Mouse (Mus musculus) kidney, adult 18-20 months (tissue): ENCODE measurements around the gene Prkca.

Source experiments
- DNase-seq: peaks from one replicate; pipeline ENCODE4 v3.0.0; 2021

Gene Prkca

DNA sequence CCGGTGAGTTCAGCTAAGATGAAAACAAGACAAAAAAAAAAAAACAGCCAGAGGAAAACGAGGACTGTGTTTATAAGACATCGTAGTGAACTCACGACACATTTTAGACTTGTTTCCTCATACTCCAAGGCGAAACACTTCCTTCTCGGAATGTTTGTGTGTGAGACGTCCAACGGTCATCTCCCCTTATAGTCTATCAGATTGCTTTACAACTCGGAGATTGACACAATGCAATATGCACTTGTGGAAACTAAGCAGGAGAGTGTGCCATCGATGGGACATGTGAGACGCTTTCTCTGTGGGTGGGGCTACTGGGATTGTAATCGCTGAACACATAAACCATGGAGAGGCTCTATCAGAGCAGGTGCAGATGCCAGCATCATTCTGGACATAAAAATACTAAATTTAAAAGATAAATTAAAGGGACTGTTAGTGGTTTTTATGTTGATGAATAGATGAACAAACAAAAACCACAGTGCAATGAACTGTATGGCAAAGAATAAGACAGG is 49.4 kb downstream of the Prkca start:
- no peak for DNase-seq

DNA sequence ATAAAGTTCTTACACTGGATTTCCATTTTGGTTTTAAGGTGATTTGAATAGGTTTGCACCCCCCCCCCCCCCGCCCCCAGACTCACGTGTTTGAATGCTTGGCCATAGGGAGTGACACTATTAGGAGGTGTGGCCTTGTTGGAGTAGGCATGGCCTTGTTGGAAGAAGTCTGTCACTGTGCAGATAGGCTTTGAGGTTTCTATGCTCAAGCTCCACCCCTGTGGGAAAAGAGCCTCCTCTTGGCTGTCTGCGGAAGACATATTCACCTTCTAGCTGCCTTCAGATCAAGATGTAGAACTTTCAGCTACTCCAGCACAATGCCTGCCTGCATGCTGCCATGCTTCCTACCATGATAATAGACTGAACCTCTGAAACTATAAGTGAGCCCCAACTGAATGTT is 49.9 kb downstream of the Prkca start:
- no peak for DNase-seq

DNA sequence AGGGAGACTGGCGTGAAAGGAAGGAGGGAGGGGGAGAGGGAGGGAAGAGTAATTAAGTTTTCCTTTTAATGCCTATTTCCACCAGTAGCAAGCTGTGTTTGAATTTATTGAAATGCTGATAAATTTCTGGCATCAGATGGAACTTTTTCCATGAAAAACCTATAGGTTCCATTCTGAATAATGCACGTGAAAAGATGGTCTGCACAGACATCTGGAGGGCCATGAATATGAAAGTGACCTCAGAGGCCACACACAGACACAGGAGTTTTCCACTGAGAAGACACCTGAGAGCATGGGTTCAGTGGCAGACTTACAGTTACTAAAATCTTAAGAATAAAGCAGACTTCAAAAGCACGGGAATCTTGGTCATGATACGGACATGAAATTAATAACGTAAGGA is 54.5 kb downstream of the Prkca start:
- DNase-seq, result no peak

DNA sequence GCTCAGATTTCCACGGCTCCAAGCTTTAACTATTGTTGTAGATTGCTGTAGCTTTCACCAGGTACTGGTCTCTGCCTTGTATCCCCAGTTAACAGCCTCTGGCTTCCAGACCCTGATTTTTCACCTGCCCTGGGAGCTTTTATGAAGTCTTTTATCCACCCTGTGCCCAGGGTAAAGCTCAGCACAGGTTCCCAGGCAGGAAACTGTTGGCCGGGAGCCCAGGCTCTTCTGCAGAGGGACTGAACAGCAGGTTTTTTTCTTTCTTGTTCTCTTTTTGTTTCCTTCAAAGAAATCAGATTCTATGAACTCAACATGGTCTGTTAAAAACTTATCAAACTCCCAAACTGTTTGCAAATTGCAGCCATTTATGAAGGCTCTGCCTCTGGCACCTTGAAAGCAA is 56.4 kb downstream of the Prkca start:
- peak; percentile 37 for DNase-seq

DNA sequence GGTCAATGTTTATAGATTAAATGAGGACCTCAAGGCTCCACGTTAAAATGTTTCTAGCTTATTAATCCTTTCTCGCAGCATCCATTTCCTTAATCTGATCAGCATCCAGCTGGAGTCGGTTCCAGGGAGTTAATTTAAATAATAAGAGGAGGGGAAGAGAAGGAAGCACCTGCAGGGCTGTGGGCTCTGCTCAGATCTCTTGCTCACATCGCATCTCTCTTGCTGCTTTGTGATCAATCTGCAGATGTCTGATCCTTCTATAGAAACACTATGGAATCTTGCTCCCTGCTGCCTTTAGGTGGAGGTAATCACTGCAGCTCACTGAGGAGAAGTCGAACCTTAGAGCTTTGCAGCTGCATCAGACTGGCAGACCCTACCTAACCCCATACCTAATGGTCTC is 58.7 kb downstream of the Prkca start:
- DNase-seq, result no peak

DNA sequence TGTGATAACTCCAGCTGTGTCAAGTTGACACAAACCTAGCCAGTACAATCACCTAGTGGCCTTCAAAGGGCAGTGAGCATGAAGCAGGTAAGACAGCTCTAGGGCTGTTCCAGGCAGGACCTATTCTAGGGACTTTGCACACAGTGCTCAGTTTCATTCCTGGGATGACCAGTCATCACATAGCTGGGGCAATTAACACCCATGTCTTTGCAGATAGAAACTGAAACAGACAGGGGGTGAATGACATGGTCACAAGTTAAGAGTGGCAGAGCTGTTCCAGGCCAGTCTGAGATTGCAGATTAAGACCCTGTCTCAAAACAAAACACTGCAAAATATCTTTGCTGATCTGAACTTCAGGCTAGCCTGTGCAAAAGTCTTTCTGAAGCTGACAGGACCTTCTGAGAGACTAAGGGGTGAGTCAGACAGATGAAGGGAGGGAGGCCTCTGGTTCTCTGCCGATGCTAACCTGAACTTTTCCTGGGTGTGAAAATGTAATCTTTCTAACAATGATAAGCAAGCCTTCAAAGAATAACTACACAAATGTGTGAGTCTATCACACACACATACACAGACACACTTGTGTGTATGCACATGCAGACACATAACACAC is 60.8 kb downstream of the Prkca start:
- DNase-seq, result no peak

DNA sequence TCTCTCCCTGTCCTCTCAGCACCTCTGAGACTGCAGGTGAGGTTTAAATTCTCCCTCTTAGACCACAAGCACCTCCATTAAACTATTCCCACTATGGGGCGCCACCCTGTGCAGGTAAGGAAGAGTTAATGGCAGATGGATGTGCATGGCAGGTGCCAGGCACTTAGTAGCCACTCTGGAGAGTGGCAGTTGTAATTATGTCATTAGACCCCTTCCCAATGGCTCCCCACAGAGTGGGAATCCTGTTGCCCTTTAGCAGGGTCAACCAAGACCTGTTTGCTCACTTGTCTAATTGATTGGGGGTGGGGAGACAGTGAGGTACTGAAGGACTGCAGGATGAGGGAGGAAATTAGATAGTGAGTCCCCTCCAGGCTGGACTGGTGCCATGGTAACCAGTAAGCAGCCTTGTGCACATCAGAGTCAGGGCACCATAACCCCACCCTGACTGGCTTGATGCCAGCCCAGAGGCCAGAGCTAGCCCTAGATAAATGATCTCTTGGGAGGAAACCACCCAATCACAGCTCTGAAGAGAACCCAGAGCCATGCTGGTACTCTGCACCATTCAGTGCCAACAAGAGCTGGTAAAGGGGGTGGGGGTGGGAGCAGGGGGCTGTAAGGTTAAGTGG is 63.9 kb downstream of the Prkca start:
- no peak for DNase-seq

DNA sequence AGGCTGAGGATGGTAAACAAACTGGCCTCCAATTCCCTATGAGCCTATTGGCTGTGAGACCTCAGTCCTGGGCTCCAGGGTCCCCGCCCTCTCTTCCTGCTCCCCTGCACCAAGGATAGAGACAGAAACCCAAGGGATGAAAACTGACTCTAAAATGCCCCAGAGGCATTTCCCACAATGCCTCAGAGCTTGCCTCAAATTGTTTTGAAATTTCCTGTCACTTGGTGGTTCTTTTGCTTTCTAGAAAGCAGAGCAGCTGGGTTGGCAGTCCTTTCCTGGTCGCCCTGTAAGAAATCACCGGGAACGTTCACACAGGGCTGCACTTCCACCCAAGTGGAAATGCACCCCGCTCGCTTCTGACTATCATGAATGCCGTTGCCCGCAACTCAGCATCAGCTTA is 66.6 kb downstream of the Prkca start:
- DNase-seq, result no peak

DNA sequence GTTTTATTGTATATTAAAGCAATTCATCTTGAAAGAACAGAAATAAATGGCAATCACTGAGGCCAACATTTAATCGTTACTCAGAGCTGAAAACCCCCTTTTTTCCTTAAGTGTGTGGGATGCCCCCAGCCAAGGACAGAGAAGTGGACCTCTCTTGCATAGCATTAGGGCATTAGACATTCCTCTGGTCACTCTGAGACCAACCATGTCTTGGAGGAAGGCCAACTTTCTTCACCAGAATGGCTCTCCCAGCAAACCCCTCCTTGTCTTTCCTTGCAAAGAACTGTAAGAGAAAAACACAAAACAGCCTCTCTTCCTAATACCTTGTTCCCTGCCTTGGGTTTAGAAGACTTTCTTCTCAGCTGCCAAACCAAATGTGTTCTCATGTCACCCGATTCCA is 67.6 kb downstream of the Prkca start:
- DNase-seq, result no peak

DNA sequence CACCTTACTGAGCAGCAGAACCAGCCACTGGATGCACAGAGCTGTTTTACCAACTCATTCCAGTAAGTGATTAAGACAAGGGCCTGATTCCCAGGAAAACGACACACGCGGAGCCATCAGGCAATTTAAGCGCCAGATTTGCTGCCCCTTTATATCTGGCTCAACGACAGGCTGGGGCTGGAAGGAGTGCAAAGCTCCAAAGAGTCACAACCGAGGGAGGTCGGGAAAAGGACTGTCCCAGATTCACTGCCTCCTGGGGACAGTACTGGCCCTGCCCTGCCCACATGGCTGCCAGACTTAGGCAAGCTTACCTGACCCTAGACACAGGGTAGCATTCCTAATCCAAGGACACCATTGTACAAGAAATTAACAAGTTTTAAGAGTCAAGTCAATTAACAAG is 69.7 kb downstream of the Prkca start:
- DNase-seq, result no peak

DNA sequence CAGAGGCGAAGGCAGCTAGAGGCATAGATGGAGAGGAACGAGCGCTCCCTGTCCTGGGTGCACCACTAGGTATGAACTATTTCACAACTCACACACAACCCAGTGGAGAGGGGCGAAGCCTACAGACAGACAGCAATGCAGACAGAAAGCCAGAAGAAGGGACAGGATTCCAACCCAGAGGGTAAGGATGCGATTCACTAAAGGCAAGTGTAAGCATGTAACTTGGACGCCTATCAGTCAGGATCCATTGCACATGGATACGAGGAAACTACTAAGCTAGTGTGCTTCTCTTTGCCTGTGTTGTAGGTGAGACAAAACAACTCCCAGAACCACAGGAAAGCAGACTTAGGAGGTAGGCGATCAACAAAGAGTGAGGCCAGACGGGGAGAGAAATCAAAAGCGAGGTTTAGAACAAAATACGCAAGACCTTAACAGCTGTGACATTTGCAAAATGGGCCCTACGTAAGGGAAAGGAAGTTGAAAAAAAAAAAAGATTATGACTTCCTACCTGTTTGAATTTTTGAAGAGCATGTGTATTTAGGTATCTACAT is 70.2 kb downstream of the Prkca start:
- no peak for DNase-seq

DNA sequence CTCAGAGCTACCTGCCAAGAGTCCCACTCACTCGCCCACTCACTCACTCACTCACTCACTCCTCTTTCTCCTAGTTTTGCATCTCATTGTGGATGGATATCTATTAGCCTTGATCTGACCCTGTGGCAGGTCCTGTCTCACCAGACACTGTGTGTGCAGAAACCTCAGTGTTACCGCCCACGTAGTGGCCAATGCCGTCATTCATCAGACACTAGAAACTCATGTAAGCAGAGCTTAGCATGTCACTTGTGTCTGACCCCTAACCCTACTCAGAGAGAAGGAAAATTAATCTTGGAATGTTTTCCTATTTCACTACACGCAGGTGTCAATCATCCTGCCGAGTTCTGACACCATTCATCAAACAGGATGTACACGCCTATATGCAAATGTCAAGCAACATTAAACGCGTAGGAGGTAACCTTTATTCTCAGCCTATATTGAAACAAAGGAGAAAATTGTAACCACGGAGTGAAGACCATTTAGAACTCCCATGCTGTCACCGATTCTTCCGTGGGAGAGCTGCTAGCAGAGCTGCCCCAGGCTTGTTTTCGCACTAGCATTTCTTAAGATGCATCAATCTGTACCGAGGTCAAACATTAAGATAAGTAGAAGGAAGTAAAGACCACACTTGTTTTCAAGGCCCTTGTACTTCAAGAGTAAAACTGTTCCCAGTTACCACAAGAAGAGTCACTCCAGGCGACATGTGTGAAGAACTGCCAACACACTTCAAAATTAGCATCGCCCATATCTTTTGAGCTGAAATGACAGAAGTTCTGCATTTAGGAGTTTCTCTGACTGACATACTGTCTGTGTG is 70.9 kb downstream of the Prkca start:
- no peak for DNase-seq

DNA sequence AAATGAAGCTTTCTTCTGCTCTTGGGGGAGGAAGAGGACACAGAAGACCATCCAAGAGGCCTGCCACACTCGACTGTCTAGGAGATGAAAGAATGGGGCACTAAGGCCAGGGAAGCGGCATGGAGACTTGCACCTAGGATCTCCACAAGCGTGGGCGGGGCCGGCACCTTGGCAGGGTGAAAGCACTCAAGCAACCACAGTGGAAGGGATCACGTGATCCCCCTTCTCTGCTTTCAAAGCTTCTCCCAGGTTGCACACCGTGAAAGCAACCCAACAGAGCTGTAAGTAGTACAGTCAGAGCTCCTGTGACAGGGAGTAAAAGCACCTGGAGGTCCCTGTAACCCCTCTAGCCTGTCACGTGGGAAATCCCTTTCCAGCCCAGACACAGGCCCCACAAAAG is 72.4 kb downstream of the Prkca start:
- no peak for DNase-seq

DNA sequence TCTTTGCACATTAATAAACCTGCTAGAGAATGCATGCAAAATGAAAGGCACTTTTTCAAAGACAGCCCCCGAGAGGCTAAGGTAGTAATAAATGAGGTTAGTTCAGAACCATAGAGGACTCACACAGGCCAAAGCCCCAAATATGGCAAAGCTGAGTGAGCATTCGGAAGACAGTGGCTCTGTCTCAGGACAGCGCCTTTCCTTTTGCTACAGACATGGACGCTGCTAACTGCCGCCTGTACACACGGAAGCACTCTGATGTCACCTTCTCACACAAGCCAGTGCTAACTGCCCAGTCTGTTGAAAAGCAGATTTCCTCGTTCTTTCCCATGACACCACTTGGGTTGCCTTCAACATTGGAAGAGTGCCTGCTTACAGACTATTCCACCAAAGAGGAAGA is 74.2 kb downstream of the Prkca start:
- no peak for DNase-seq

DNA sequence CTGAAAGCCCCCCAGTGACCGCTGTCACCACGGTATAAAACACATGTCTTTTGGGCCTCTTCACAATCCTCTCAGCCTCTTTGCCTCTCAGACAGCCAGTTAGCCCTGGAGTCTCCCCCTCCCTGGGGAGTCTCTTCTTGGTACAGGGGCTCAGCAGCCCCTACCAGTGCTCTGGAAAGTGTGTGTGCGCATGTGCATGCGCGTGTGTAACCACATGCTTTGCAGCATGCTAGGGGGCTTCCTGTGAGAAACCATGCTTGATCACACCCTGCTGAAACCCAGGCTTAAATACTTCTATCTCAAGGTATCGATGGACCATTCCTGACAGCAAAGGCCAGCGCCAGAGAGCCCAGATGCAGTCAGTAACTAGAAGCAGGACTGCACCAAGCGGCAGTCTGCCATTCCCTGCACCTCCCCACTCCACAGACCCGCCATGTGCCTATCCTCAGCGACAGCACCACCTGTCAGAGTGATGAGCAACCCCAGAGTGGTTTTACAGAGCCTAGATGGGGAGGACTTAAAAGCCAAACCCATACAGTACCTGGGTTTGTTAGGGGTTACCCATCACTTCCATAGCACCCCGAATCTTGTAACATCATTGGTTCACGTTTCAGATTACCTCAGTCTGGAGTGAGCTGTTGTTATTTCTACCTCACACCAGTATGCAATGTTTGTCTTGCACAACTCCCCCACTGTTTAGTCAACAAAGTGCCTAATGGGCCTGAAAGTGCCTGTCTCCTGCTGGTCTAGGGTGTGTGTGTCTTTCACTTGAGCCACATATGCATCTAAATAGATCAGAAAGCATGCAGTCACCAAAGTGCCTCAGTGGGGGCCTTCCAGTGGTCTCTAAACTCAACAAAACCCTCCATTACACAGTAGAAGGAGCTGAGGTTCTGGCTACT is 75.1 kb downstream of the Prkca start:
- DNase-seq, result no peak

DNA sequence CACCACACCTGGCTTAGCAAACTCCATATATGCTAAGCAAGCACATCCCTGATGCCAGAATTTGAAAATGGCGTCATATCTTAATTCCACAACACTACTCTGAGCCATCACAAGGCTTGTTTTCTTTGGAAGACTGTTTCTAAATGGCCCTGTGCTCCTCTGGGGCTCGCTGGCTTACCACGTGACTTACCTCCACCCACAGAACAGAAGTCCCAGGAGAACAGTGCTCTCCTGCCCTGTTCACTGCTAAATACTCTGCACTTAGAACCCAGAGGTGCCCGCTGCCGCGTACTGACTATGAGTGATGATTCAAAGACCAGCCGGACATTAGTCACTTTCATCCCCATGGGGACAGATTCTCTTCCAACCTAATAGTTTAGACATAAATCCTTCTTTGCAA is 75.9 kb downstream of the Prkca start:
- no peak for DNase-seq

DNA sequence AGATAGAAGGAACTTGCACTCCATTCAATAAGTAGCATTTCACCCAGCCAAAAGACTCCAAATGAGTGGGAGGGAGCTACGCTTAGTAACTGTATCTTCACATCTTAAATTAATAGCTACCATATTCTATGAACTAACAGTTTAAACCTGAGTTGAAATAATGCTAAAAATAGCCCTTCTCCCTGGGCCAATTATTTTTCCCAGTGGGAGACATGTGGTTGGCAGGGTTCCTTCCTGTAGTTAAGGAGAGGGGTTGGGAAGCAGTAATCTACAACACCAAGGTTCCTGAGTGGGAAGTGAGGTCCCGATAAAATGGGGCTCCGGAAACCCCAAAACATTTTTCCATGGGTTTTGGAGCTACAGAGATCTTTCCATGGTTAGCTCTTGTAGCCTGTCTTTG is 76.7 kb downstream of the Prkca start:
- no peak for DNase-seq

DNA sequence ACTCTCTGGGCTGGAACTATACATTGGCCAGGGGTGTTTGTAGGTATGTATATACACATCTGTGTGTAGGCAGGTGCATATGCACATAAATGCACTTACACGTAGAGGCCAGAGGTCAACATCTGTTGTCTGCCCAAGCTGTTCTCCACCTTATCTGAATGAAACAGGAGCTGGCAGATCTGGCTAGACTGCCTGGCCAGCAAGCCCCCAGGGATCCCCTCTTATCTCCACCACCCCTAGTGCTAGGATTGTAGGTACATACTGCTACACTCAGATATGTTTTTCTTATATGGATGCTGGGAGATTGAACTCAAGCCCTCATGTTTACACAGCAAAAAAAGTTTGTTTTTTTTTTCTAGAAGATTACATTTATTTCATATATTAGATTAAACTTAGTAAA is 79.9 kb downstream of the Prkca start:
- no peak for DNase-seq

DNA sequence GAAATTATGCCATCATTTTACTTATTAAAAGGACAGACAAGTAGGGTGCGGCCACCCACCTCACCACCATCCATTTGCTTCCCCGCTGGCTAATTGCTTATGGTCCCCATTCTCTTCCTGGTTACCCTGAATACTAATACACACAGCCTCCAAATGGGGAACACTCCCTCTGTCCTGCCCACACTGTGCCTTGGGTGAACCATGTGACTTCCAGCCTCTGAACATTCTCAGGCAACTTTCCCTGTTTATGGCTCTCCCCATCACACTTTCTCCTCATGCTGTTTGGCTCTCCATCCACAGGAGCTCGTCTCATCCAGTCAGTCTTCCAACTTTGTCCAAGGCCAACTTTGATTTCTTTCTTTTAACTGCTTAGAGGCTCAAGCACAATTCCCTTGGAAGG is 80.3 kb downstream of the Prkca start:
- no peak for DNase-seq

DNA sequence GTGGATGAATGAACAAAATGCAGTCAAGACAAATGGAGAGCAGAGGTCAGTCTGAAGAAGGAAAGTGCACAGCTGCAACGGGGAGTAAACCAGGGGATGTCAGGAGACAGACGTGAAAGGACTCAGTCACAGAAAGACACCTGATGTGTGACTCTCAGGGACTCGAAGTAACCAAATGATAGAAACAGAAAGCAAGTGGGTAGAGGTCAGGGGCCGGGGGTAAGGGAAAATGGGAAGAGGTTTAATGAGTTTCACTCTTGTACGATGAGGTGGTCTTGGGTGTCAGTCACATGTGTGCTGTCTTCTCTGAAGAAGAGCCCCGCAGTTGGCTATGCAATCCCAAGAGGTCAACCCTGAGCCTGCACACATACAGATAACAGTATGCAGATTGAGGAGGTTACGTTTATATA is 82.0 kb downstream of the Prkca start:
- DNase-seq, result no peak

DNA sequence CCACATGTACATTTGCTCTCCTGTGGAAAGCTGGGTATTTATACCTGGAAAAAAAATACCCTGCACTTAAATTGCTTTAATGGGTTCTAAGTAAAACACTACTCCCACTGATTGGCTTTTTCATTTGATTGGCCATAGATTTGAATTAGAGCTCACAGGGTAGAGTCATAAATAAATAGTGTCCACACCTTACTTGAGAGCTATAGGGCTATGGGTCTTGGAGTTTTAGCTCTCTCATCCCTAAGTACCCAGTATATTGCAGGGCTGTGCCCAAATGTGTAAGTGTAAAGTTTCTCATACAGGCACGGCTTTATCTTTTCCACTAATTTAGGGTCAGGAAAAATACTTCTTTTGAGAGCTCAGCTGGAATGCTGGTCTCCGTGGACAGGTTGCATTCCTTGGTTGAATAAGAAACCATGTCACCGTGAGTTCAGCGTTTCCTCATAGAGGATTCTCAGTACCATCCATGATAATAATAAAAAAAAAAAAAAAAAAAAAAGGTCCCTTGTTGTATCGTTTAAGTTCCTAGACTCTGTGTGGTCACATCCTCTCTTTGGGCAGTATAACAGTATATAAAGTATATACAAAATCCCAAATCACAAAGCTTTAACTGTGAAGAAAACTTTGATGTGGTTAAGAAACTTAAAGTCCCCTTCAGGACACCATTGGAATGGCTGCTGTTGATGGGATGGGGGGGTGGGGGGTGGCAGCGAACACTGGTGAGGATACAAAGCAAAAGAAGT is 82.8 kb downstream of the Prkca start:
- DNase-seq, result no peak

DNA sequence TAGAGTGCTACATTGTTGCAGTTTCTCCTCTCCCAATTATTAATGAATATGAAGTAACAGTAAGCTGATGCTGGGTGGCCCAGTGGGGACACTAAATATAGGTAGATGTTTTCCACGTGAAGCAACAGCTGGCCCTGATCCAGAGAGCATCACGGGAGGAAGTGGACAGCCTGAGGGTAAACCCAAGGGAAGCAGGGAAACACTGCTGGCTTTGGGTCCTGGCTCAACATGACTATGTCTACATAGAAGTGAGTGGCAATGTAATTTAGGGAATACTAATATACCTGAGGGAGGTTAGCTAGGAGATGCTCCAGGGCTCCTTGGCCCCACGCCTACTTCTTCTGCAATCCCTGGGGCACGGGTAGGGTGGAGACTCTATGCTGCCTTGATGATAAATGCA is 84.3 kb downstream of the Prkca start:
- DNase-seq, result no peak
